ENCODE assay signal across 29 mouse cellular contexts in the genomic region with DNA sequence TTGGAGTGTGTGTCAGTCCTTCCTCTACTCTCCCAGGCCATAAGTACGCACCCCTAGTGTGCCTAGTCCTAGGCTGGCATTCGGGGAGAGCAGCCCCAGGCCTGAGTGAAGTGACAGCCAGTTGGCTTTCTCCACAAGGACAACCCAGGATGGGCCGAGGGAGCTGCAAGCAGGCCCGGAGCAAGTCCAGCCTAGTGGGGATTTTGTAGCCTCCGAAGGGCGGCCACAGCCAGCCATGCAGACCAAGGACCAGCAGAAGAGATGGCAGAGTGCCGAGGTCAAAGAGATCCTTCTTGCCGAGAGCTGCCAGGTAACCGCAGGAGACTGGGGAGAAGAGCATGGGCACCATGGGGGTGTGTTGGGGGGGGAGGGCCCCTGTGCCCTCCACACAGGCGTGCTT. TPM values are rescaled to one million over a fixed set of nuclear protein-coding genes. Genes with fewer than 3 reads are reported as not detected.
A peak's percentile ranks its signal among the peaks of the same experiment; 100 is the strongest.
DNase-seq lines count a peak whose midpoint lies in the region; ATAC-seq and TF ChIP-seq lines count a peak whose summit lies in the region.
"Had no signal": no experiment of that assay in that cellular context is flagged by ENCODE, and none has a peak within 500 bp of the region (broad histone marks: within the 10 kb centered on the region; RNA-seq: fewer than 3 reads in every experiment).

No protein-coding gene starts in this region.

- in situ Hi-C loops in ES-E14 (cut with MboI; ENCODE audit: low sequenced_read_pairs in 2 of 2, unreplicated experiment in 2 of 2), result no loop called here

- peaks cover 4 to 25% of the 10 kb centered on the region in 2 experiments for H3K4me1 ChIP-seq in ES-E14 (ENCODE audit: control insufficient read depth in 2 of 2, insufficient read depth in 2 of 2, low read length in 2 of 2, poor library complexity in 1 of 2)
- no peaks in the 10 kb centered on the region for H3K4me1 ChIP-seq in hindbrain, embryonic 14.5 days (replicated peaks; ENCODE audit: control insufficient read depth, insufficient read depth, low read length)
- H3K4me1 ChIP-seq: heart, embryonic 15.5 days; neural tube, embryonic 15.5 days had no signal

- no peak overlapping the region for H3K4me2 ChIP-seq in hindbrain, embryonic 14.5 days (replicated peaks)
- H3K4me2 ChIP-seq: forebrain, embryonic 13.5 days; heart, embryonic 15.5 days; hindbrain, embryonic 13.5 days; liver, embryonic 13.5 days; midbrain, embryonic 12.5 days; neural tube, embryonic 15.5 days had no signal

- H3K9me3 ChIP-seq in ES-E14 (ENCODE audit: control insufficient read depth, insufficient read depth, low read depth, low read length), result no peaks in the 10 kb centered on the region
- H3K9me3 ChIP-seq in hindbrain, embryonic 14.5 days (ENCODE audit: control insufficient read depth, low read length), result no peaks in the 10 kb centered on the region
- H3K9me3 ChIP-seq: forebrain, embryonic 13.5 days; heart, embryonic 15.5 days; hindbrain, embryonic 13.5 days; liver, embryonic 13.5 days; midbrain, embryonic 12.5 days; neural tube, embryonic 15.5 days had no signal

- no peaks in the 10 kb centered on the region for H3K27me3 ChIP-seq in hindbrain, embryonic 14.5 days (ENCODE audit: control insufficient read depth, insufficient read depth, low read length)
- H3K27me3 ChIP-seq: forebrain, embryonic 13.5 days; heart, embryonic 15.5 days; hindbrain, embryonic 13.5 days; liver, embryonic 13.5 days; midbrain, embryonic 12.5 days; neural tube, embryonic 15.5 days had no signal

- peak overlapping the region; percentile 30 to 32; a peak in 2 of 4 replicates for H3K4me3 ChIP-seq in ES-E14 (ENCODE audit: insufficient read depth in 1 of 2, low read depth in 1 of 2, low read length in 2 of 2, poor library complexity in 1 of 2, severe bottlenecking in 1 of 2)
- H3K4me3 ChIP-seq in hindbrain, embryonic 14.5 days (replicated peaks; ENCODE audit: low read length), result no peak overlapping the region
- H3K4me3 ChIP-seq: forebrain, embryonic 13.5 days; heart, adult 2 months; heart, embryonic 15.5 days; hindbrain, embryonic 13.5 days; liver, embryonic 13.5 days; midbrain, embryonic 12.5 days; neural tube, embryonic 15.5 days had no signal

- no peaks in the 10 kb centered on the region for H3K36me3 ChIP-seq in ES-E14 (ENCODE audit: control insufficient read depth, insufficient read depth, low read length, poor library complexity, severe bottlenecking)
- H3K36me3 ChIP-seq in hindbrain, embryonic 14.5 days (replicated peaks; ENCODE audit: control insufficient read depth, insufficient read depth), result no peaks in the 10 kb centered on the region
- H3K36me3 ChIP-seq: heart, embryonic 15.5 days; hindbrain, embryonic 13.5 days; liver, embryonic 13.5 days; midbrain, embryonic 12.5 days; neural tube, embryonic 15.5 days had no signal

- peak; percentile 56 for DNase-seq in adrenal gland, adult 2 months
- DNase-seq in adrenal gland, adult 18-20 months (ENCODE audit: low spot score in 2 of 2), result no peak
- DNase-seq in heart, adult 11 months, result peak; percentile 86
- no peak for DNase-seq in heart, adult 9 months (ENCODE audit: low spot score in 2 of 2)
- DNase-seq in ES-E14 (ENCODE audit: low read depth, low spot score), result no peak
- DNase-seq in kidney, postnatal 10 days, result peak; percentile 34
- DNase-seq in hindbrain, embryonic 14.5 days (ENCODE audit: low spot score), result no peak
- no peak for DNase-seq in right cerebral cortex, postnatal 4 days
- DNase-seq: cerebellum, adult 11 months; cerebellum, adult 9-11 months; gastrocnemius, postnatal 10 days; heart, adult 2 months; heart, postnatal 36 days; layer of hippocampus, adult 9-11 months; liver, embryonic 13.5 days; lung, adult 2 months; lung, postnatal 14 days; right cerebral cortex, adult 18-20 months; spleen, adult 18-20 months; thymus, postnatal 36 days had no signal

- WGBS in hindbrain, embryonic 14.5 days, result 77% methylated on average over 10 of the region's 10 CpGs

- no peak for ATAC-seq in hindbrain, embryonic 14.5 days (ENCODE audit: low FRiP score)
- ATAC-seq: forebrain, embryonic 13.5 days; inflammation-experienced regulatory T-cells, adult 6 months had no signal

- H3K9ac ChIP-seq in ES-E14 (ENCODE audit: insufficient read depth, low read depth, low read length, poor library complexity, severe bottlenecking), result 0 out of 2 replicates have a peak overlapping the region, but pooled peaks have one; percentile 23
- no peak overlapping the region for H3K9ac ChIP-seq in hindbrain, embryonic 14.5 days
- H3K9ac ChIP-seq: forebrain, embryonic 13.5 days; heart, embryonic 15.5 days; hindbrain, embryonic 13.5 days; liver, embryonic 13.5 days; midbrain, embryonic 12.5 days; neural tube, embryonic 15.5 days had no signal

- H3K27ac ChIP-seq in ES-E14 (ENCODE audit: insufficient read depth, low read depth, low read length, poor library complexity, severe bottlenecking), result no peak overlapping the region
- no peak overlapping the region for H3K27ac ChIP-seq in hindbrain, embryonic 14.5 days
- H3K27ac ChIP-seq: forebrain, embryonic 13.5 days; heart, adult 2 months; heart, embryonic 15.5 days; hindbrain, embryonic 13.5 days; liver, embryonic 13.5 days; midbrain, embryonic 12.5 days; neural tube, embryonic 15.5 days had no signal

TF ChIP-seq in ES-E14, 5 proteins besides CTCF, POLR2A, EP300 and RAD21:
- no peak for TF ChIP-seq MAFK (IDR thresholded peaks at IDR 0.05; ENCODE audit: insufficient read depth, low read depth, low read length)
- no peak for TF ChIP-seq ZNF384 (IDR thresholded peaks at IDR 0.05; ENCODE audit: low read depth, low read length)
- TF ChIP-seq HCFC1 (IDR thresholded peaks at IDR 0.05; ENCODE audit: borderline replicate concordance, insufficient read depth, low read length), result no peak
- TF ChIP-seq ZC3H11A (IDR thresholded peaks at IDR 0.05; ENCODE audit: borderline replicate concordance, low read depth, low read length), result no peak
- TF ChIP-seq CHD2 (IDR thresholded peaks at IDR 0.05; ENCODE audit: low read depth, low read length), result no peak

RNA-seq across cellular contexts. Expression of a gene that starts 6.9 kb away (rescaled TPM):
- total RNA-seq in adrenal gland, adult 2 months (2021), result not detected
- polyA plus RNA-seq in adrenal gland, adult 2 months (2012; rRNA removed), result not detected in 2 replicates
- total RNA-seq in adrenal gland, adult 18-20 months (2021), result not detected
- total RNA-seq in ES-E14 (2012; rRNA removed), result 0.21 and 0.27 TPM in 2 replicates
- 0.46 and 0.96 TPM in 2 replicates for polyA plus RNA-seq in hindbrain, embryonic 14.5 days (2014; fragmentation: Nextera tagmentation; extraction: Ambion mirVana)
- total RNA-seq: gastrocnemius, postnatal 10 days; heart, adult 2 months; heart, postnatal 36 days; megakaryocyte, adult 5-6 weeks had no signal
- polyA plus RNA-seq: embryonic facial prominence, embryonic 14.5 days; large intestine, adult 2 months; liver, embryonic 13.5 days; lung, adult 2 months had no signal

RNA-seq across cellular contexts. Expression of a gene that starts 16.9 kb away (rescaled TPM):
- total RNA-seq in adrenal gland, adult 2 months (2021), result 10 to 100 TPM; 55.8 to 65.3 TPM
- polyA plus RNA-seq in adrenal gland, adult 2 months (2012; rRNA removed), result 54.8 and 63.7 TPM in 2 replicates
- total RNA-seq in adrenal gland, adult 18-20 months (2021), result 10 to 100 TPM; 59.3 to 61.1 TPM
- 28.3 and 36.3 TPM in 2 replicates for total RNA-seq in ES-E14 (2012; rRNA removed)
- 44.2 and 46.9 TPM in 2 replicates for polyA plus RNA-seq in hindbrain, embryonic 14.5 days (2014; fragmentation: Nextera tagmentation; extraction: Ambion mirVana)

RNA-seq across cellular contexts. Expression of a gene that starts 34.7 kb away (rescaled TPM):
- total RNA-seq in adrenal gland, adult 2 months (2021), result 1 to 10 TPM; 5.6 to 7.4 TPM
- polyA plus RNA-seq in adrenal gland, adult 2 months (2012; rRNA removed), result 7.1 and 10.5 TPM in 2 replicates
- 1 to 10 TPM; 6.4 to 6.9 TPM for total RNA-seq in adrenal gland, adult 18-20 months (2021)
- total RNA-seq in ES-E14 (2012; rRNA removed), result 15.2 and 33.2 TPM in 2 replicates
- 5.0 and 5.4 TPM in 2 replicates for polyA plus RNA-seq in hindbrain, embryonic 14.5 days (2014; fragmentation: Nextera tagmentation; extraction: Ambion mirVana)

RNA-seq across cellular contexts. Expression of a gene that starts 44.6 kb away (rescaled TPM):
- 100 to 1,000 TPM; 130 to 135 TPM for total RNA-seq in adrenal gland, adult 2 months (2021)
- 65.0 and 75.7 TPM in 2 replicates for polyA plus RNA-seq in adrenal gland, adult 2 months (2012; rRNA removed)
- 100 to 1,000 TPM; 109 to 127 TPM for total RNA-seq in adrenal gland, adult 18-20 months (2021)
- total RNA-seq in ES-E14 (2012; rRNA removed), result 46.2 and 64.6 TPM in 2 replicates
- polyA plus RNA-seq in hindbrain, embryonic 14.5 days (2014; fragmentation: Nextera tagmentation; extraction: Ambion mirVana), result 17.8 and 23.7 TPM in 2 replicates

RNA-seq across cellular contexts. Expression of a gene that starts 52.7 kb away (rescaled TPM):
- total RNA-seq in adrenal gland, adult 2 months (2021), result 10 to 100 TPM; 19.9 to 22.2 TPM
- polyA plus RNA-seq in adrenal gland, adult 2 months (2012; rRNA removed), result 11.3 and 11.4 TPM in 2 replicates
- 10 to 100 TPM; 21.1 to 23.1 TPM for total RNA-seq in adrenal gland, adult 18-20 months (2021)
- 14.0 and 14.5 TPM in 2 replicates for total RNA-seq in ES-E14 (2012; rRNA removed)
- polyA plus RNA-seq in hindbrain, embryonic 14.5 days (2014; fragmentation: Nextera tagmentation; extraction: Ambion mirVana), result 26.2 and 27.6 TPM in 2 replicates

Comparison
In these comparisons a context has a peak if more than half of its experiments do, and no peak if none do; other contexts are left out.
1. DNase-seq: peak in adrenal gland, adult 2 months (single experiment), heart, adult 11 months (single experiment) and kidney, postnatal 10 days (single experiment); none in adrenal gland, adult 18-20 months (0 of 2), heart, adult 9 months (0 of 2), ES-E14 (single experiment), hindbrain, embryonic 14.5 days (single experiment) and right cerebral cortex, postnatal 4 days (single experiment).